Mouse (Mus musculus): ENCODE measurements at regions not wholly inside any gene's neighbourhood (a gene's known extent, or its start where the extent isn't known, plus 50 kb on each side); places are given as distances from the start of the nearest gene placed in this dataset.

- Histone ChIP-seq H3K4me1 (replicated peaks; ENCODE audit: insufficient read depth, low read length) (no peaks in the 10 kb centered on the region), H3K36me3 (ENCODE audit: insufficient read depth, low read length) (no peaks in the 10 kb centered on the region), H3K4me3 (replicated peaks; ENCODE audit: low read depth, low read length) (no peak overlapping the region), H3K9me3 (replicated peaks; ENCODE audit: low read length) (no peaks in the 10 kb centered on the region), H3K9ac (ENCODE audit: low read depth, low read length) (no peak overlapping the region), H3K4me2 (ENCODE audit: low read length) (no peak overlapping the region), H3K27ac (no peak overlapping the region), H3K27me3 (ENCODE audit: insufficient read depth, low read length) (no peaks in the 10 kb centered on the region)
- 81% methylated on average over 2 of the region's 2 CpGs for WGBS
- TF ChIP-seq CTCF (IDR thresholded peaks at IDR 0.05; ENCODE audit: low read depth): no peak
- ATAC-seq (replicated peaks; ENCODE audit: low FRiP score, low read depth): no peak
- no peak for DNase-seq (ENCODE audit: low spot score)
These were observed 134.6 kb downstream of the Hao1 start for GRCm38 (mm10) chr2:134419581-134419980.

DNA sequence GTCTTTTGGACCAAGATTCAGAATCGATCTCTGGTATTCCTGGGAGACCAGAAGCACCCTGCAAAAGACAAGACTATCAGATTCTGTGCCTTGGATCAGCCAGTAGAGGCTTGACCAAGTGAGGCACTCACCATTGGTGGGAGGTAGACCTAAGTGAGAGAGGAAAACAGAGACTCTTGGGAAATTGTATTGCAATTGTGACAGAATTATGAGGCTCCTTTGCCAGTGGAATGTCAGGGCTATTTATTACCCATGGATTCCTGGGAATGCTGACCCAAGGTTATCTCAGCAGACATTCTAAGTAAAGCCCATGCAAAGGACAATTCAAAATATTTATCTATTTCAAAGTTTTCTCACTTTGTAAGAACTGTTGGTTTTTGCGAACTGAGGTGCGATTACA is 154.6 kb downstream of the Hao1 start:
- Histone ChIP-seq H3K36me3 (ENCODE audit: insufficient read depth, low read length) (no peaks in the 10 kb centered on the region), H3K27me3 (ENCODE audit: insufficient read depth, low read length) (no peaks in the 10 kb centered on the region), H3K9me3 (replicated peaks; ENCODE audit: low read length) (no peaks in the 10 kb centered on the region), H3K27ac (no peak overlapping the region), H3K9ac (ENCODE audit: low read depth, low read length) (no peak overlapping the region), H3K4me3 (replicated peaks; ENCODE audit: low read depth, low read length) (no peak overlapping the region), H3K4me2 (ENCODE audit: low read length) (no peak overlapping the region), H3K4me1 (replicated peaks; ENCODE audit: insufficient read depth, low read length) (no peaks in the 10 kb centered on the region)
- ATAC-seq (replicated peaks; ENCODE audit: low FRiP score, low read depth) (no peak), DNase-seq (ENCODE audit: low spot score) (peak; percentile 73)
- 63% methylated on average over 3 of the region's 3 CpGs for WGBS
- no peak for TF ChIP-seq CTCF (IDR thresholded peaks at IDR 0.05; ENCODE audit: low read depth)

- H3K4me2 ChIP-seq (ENCODE audit: low read length): no peak overlapping the region
- no peaks in the 10 kb centered on the region for H3K36me3 ChIP-seq (ENCODE audit: insufficient read depth, low read length)
- TF ChIP-seq CTCF (IDR thresholded peaks at IDR 0.05; ENCODE audit: low read depth): no peak
- ATAC-seq (replicated peaks; ENCODE audit: low FRiP score, low read depth) (no peak), DNase-seq (ENCODE audit: low spot score) (no peak)
- no peaks in the 10 kb centered on the region for H3K9me3 ChIP-seq (replicated peaks; ENCODE audit: low read length)
- WGBS: 91% methylated on average over 3 of the region's 3 CpGs
- no peak overlapping the region for H3K4me3 ChIP-seq (replicated peaks; ENCODE audit: low read depth, low read length)
- H3K27me3 ChIP-seq (ENCODE audit: insufficient read depth, low read length): no peaks in the 10 kb centered on the region
- no peak overlapping the region for H3K27ac ChIP-seq
- H3K9ac ChIP-seq (ENCODE audit: low read depth, low read length): no peak overlapping the region
- H3K4me1 ChIP-seq (replicated peaks; ENCODE audit: insufficient read depth, low read length): no peaks in the 10 kb centered on the region
These were observed 160.7 kb downstream of the Hao1 start for GRCm38 (mm10) chr2:134393421-134393820.

- Histone ChIP-seq H3K4me1 (replicated peaks; ENCODE audit: insufficient read depth, low read length) (no peaks in the 10 kb centered on the region), H3K9me3 (replicated peaks; ENCODE audit: low read length) (no peaks in the 10 kb centered on the region), H3K9ac (ENCODE audit: low read depth, low read length) (no peak overlapping the region), H3K4me2 (ENCODE audit: low read length) (no peak overlapping the region), H3K27me3 (ENCODE audit: insufficient read depth, low read length) (no peaks in the 10 kb centered on the region), H3K36me3 (ENCODE audit: insufficient read depth, low read length) (no peaks in the 10 kb centered on the region), H3K27ac (no peak overlapping the region), H3K4me3 (replicated peaks; ENCODE audit: low read depth, low read length) (no peak overlapping the region)
- TF ChIP-seq CTCF (IDR thresholded peaks at IDR 0.05; ENCODE audit: low read depth): no peak
- no peak for ATAC-seq (replicated peaks; ENCODE audit: low FRiP score, low read depth)
- WGBS: 56% methylated on average over 2 of the region's 2 CpGs
- DNase-seq (ENCODE audit: low spot score): no peak
These were observed 179.1 kb downstream of the Hao1 start for GRCm38 (mm10) chr2:134375116-134375515.

DNA sequence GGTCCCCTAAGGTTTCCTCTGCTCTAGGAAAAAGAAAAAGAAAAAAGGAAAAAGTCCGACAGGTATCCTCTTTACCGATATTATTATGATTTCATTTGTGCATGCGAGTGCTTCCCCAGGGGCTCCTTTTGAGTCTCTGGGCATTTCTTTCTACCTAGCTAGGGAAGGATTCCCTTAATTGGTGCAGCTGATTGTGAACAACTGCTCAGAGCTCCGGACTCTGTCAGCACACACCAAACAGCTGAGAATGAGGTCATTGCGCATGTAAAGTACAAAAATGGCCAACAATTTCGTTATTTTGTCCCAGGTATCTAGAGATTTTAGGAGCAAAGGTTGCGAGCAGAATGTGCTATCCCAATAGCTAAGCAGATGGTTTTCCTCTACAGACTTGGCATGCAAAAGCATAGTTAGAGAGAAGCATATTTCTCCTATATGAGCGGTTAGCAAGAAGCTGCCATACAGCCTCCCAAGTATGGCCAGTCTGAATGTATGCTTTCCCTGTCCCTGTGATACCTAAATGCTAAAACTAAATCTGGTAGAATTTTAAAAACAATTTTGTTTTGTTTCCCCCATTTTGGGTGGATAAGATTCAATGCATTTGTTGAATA is 203.2 kb downstream of the Hao1 start:
- Histone ChIP-seq H3K4me2 (ENCODE audit: low read length) (no peak overlapping the region), H3K27me3 (ENCODE audit: insufficient read depth, low read length) (no peaks in the 10 kb centered on the region), H3K9ac (ENCODE audit: low read depth, low read length) (no peak overlapping the region), H3K4me1 (replicated peaks; ENCODE audit: insufficient read depth, low read length) (no peaks in the 10 kb centered on the region), H3K36me3 (ENCODE audit: insufficient read depth, low read length) (no peaks in the 10 kb centered on the region), H3K27ac (no peak overlapping the region), H3K4me3 (replicated peaks; ENCODE audit: low read depth, low read length) (no peak overlapping the region), H3K9me3 (replicated peaks; ENCODE audit: low read length) (no peaks in the 10 kb centered on the region)
- WGBS: 82% methylated on average over 8 of the region's 8 CpGs
- ATAC-seq (replicated peaks; ENCODE audit: low FRiP score, low read depth): no peak
- no peak for TF ChIP-seq CTCF (IDR thresholded peaks at IDR 0.05; ENCODE audit: low read depth)
- DNase-seq (ENCODE audit: low spot score): no peak

DNA sequence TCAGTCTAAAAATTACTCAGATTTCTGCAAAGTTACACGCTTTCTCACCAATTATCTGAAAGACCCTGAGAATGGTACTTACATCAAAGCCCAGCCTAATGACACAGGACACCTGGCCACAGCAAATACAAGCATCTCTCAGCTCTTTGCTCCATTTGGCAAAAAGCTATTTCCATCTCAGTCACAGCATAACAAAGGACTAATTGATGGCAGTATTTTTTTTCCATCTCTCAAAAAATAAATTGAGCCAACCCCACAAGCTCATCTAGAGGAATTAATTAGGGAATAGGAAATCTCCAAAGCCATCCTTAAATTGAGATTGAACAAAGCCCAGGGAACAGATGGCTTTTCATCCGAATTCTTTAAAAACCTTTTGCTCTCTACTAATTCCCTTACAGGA is 203.7 kb downstream of the Hao1 start:
- no peaks in the 10 kb centered on the region for H3K36me3 ChIP-seq (ENCODE audit: insufficient read depth, low read length)
- TF ChIP-seq CTCF (IDR thresholded peaks at IDR 0.05; ENCODE audit: low read depth): no peak
- no peak for ATAC-seq (replicated peaks; ENCODE audit: low FRiP score, low read depth)
- no peaks in the 10 kb centered on the region for H3K4me1 ChIP-seq (replicated peaks; ENCODE audit: insufficient read depth, low read length)
- no peak overlapping the region for H3K9ac ChIP-seq (ENCODE audit: low read depth, low read length)
- H3K4me2 ChIP-seq (ENCODE audit: low read length): no peak overlapping the region
- no peak for DNase-seq (ENCODE audit: low spot score)
- no peaks in the 10 kb centered on the region for H3K9me3 ChIP-seq (replicated peaks; ENCODE audit: low read length)
- H3K27ac ChIP-seq: no peak overlapping the region
- 61% methylated on average over 2 of the region's 2 CpGs for WGBS
- H3K4me3 ChIP-seq (replicated peaks; ENCODE audit: low read depth, low read length): no peak overlapping the region
- H3K27me3 ChIP-seq (ENCODE audit: insufficient read depth, low read length): no peaks in the 10 kb centered on the region

GRCm38 (mm10) chr2:134342515-134343140 is 211.5 kb downstream of the Hao1 start:
- no peaks in the 10 kb centered on the region for H3K27me3 ChIP-seq (ENCODE audit: insufficient read depth, low read length)
- no peak for ATAC-seq (replicated peaks; ENCODE audit: low FRiP score, low read depth)
- no peak overlapping the region for H3K4me3 ChIP-seq (replicated peaks; ENCODE audit: low read depth, low read length)
- no peak overlapping the region for H3K27ac ChIP-seq
- H3K36me3 ChIP-seq (ENCODE audit: insufficient read depth, low read length): no peaks in the 10 kb centered on the region
- no peak for TF ChIP-seq CTCF (IDR thresholded peaks at IDR 0.05; ENCODE audit: low read depth)
- H3K4me2 ChIP-seq (ENCODE audit: low read length): no peak overlapping the region
- no peaks in the 10 kb centered on the region for H3K9me3 ChIP-seq (replicated peaks; ENCODE audit: low read length)
- H3K4me1 ChIP-seq (replicated peaks; ENCODE audit: insufficient read depth, low read length): no peaks in the 10 kb centered on the region
- WGBS: 70% methylated on average over 6 of the region's 6 CpGs
- DNase-seq (ENCODE audit: low spot score): no peak
- H3K9ac ChIP-seq (ENCODE audit: low read depth, low read length): no peak overlapping the region

Data from kidney, postnatal 0 days (tissue).